Mouse (Mus musculus) retina, embryonic 14.5 days (tissue): Measurements from ENCODE around the gene Dgkb.
A peak's percentile ranks its signal among the peaks of the same experiment; 100 is the strongest.

Experiments used
- DNase-seq: peaks from one replicate; pipeline ENCODE4 v3.0.0-alpha.2; 2015; ENCODE audit warnings: low spot score

The Dgkb gene

GRCm38 (mm10) chr12:37817426-37817825 lies at the start of gene Dgkb:
Gene Dgkb, plus strand, starts transcription at chr12:37817726.
- DNase-seq: no peak

- DNase-seq: no peak
These were observed 47.7 kb upstream of the Dgkb start for GRCm38 (mm10) chr12:37769844-37770243.

- DNase-seq: peak; percentile 88
These were observed 43.7 kb upstream of the Dgkb start for GRCm38 (mm10) chr12:37773681-37774357.

GRCm38 (mm10) chr12:37774591-37774990 lies 42.9 kb upstream of the Dgkb start:
- DNase-seq: no peak

GRCm38 (mm10) chr12:37796265-37796928 lies 21.1 kb upstream of the Dgkb start:
- DNase-seq: no peak

GRCm38 (mm10) chr12:37814122-37814521 lies 3.4 kb upstream of the Dgkb start:
- peak; percentile 14 for DNase-seq

- DNase-seq: no peak
These were observed 3.7 kb downstream of the Dgkb start for GRCm38 (mm10) chr12:37821052-37821810.

GRCm38 (mm10) chr12:37880042-37881017 lies 62.8 kb downstream of the Dgkb start:
- DNase-seq: peak; percentile 66

- peak; percentile 27 for DNase-seq
These were observed 63.9 kb downstream of the Dgkb start for GRCm38 (mm10) chr12:37881376-37881775.

GRCm38 (mm10) chr12:37882796-37883195 lies 65.3 kb downstream of the Dgkb start:
- DNase-seq: no peak

GRCm38 (mm10) chr12:37883781-37884180 lies 66.3 kb downstream of the Dgkb start:
- no peak for DNase-seq

GRCm38 (mm10) chr12:37888591-37888990 lies 71.1 kb downstream of the Dgkb start:
- no peak for DNase-seq

- DNase-seq: no peak
These were observed 71.9 kb downstream of the Dgkb start for GRCm38 (mm10) chr12:37889431-37889830.

GRCm38 (mm10) chr12:37891336-37891735 lies 73.8 kb downstream of the Dgkb start:
- no peak for DNase-seq

GRCm38 (mm10) chr12:37942163-37942562 lies 124.6 kb downstream of the Dgkb start:
- no peak for DNase-seq

- DNase-seq: no peak
These were observed 138.7 kb downstream of the Dgkb start for GRCm38 (mm10) chr12:37956193-37956592.

- DNase-seq: no peak
These were observed 154.0 kb downstream of the Dgkb start for GRCm38 (mm10) chr12:37971482-37971881.

- DNase-seq: no peak
These were observed 161.1 kb downstream of the Dgkb start for GRCm38 (mm10) chr12:37978498-37979187.

GRCm38 (mm10) chr12:37985352-37985751 lies 167.8 kb downstream of the Dgkb start:
- DNase-seq: no peak

- DNase-seq: no peak
These were observed 170.6 kb downstream of the Dgkb start for GRCm38 (mm10) chr12:37988066-37988591.

GRCm38 (mm10) chr12:37993221-37993620 lies 175.7 kb downstream of the Dgkb start:
- DNase-seq: no peak
